Mouse (Mus musculus) thymus, postnatal 10 days (tissue): ENCODE data around the gene D11Wsu47e.
"Not testable (repeated sequence)": the region's sequence is repeated elsewhere in the genome, so short reads cannot be mapped to it uniquely, and the experiment has no call there.

Source experiments
- DNase-seq, 2 experiments: peaks; one replicate each; pipeline ENCODE4 v3.0.0; 2021; ENCODE audit warnings: low spot score in 2 of 2

The D11Wsu47e gene

DNA sequence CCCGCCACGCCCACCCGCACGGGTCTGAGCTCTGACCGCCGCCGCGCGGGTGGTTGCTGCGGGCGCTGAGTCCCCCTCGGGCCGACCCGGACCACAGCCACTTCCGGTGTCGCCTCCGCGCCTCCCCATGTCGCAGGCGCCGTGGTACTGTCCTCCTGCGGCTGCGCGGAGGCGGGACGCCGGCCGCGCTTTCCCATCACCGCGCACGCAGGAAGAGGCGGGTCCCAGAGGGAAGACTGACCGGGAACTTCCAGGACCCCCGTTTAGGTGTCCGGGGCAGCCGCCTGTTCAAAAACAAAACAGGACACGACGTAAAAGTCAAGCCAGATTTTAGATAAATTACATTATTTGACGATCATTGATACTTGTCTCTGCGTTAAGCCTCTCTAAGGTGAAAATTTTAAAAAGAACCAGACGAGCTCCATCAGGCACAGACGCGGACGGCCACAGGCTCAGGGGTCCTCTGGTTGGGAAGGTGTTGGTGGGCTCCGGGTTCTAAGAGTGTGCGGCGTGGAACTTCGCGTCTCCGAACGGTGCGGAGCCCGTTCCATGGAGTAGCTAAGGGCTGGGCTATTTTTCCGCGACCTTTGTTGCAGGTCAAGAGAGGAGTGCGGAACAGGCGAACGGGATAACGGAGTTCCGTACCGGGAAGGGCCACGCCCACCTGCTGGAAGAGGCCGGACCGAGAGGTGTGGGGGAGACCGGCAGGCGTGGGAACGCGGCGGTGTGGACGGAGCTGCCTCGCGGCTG lies at the start of gene D11Wsu47e, which contains the start of gene Fam104a:
Gene D11Wsu47e, plus strand, starts transcription at position 456 of the 750 bp plus-strand sequence.
Gene Fam104a, minus strand, starts transcription at position 199 of the 750 bp plus-strand sequence.
- DNase-seq, result peak; percentile 89 to 91

DNA sequence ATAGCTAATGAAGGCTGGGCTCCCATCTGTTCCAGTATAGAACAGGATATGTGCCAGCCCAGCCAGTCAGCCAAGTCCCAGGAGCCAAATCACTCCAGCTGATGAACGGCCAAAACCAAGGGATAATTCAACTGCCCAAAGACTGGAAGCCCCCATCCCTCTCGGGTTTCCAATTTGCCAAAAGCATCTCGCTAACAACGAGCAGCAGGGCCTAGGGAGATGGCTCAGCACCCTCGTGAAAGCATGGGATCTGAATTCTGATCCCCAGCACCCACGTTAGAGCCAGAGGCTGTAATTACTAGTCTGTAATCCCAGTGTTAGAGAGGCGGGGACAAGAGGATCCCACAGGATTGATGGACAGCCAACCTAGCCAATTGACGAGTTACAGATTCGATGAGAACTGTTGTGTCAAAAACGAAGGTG lies 49.5 kb upstream of the D11Wsu47e start:
- no peak for DNase-seq

DNA sequence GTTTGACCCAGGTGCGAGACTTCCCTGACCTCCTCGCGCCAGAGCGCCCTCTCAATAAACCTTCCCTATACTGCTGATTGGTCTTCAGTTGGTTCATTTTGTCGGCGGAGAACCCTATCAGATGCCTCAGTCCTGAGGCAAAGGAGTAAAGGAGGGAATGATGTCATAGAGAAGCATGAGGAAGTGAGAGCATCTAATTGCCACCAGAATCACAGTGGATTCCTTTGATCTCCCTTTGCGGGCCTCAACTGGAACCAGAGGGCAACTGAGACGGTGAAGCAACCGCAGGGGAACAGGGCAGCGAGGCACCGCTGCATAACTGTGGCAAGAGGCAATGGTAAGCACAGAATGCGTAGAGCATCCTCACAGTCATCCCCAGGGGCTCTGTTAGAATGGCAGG lies 45.5 kb upstream of the D11Wsu47e start:
- DNase-seq, result no peak

DNA sequence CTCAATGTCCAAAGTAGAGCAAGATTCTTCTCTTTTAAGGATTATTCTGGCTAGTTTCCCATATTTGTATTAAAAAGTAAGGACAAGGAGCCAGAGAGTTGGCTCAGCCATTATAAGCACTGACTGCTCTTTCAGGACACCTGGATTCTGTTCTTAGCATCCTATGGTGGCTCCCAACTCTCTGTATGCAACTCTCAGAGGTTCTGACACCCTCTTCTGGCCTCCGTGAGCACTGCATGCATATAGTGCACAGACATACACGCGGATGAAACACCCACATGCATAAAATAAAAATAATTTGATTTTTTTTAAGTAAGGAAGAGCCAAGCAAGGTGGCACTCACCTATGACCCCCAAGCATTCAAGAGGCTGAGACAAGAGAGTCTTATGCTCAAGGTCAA lies 39.0 kb upstream of the D11Wsu47e start:
- no peak for DNase-seq

DNA sequence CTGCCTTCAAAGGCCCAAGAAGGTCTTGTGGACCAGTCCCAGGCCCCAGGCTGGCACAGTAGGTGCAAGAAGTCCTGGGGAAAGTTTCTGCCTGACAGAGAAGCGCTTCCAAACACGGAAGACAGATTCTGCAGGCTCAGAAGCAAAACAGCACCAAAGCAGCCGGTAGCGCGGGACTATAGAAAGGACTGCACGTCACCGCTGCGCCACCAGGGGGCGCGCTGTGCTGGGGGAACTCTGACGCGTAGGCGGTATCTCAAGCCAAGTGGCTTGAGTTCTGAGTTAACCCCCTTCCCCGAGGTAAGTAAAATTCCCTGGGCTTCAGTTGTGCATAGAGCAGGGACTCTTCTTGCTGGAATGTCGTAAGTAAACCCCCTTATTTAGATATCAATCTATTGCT lies 36.1 kb upstream of the D11Wsu47e start:
- DNase-seq, result peak; percentile 67 to 91

DNA sequence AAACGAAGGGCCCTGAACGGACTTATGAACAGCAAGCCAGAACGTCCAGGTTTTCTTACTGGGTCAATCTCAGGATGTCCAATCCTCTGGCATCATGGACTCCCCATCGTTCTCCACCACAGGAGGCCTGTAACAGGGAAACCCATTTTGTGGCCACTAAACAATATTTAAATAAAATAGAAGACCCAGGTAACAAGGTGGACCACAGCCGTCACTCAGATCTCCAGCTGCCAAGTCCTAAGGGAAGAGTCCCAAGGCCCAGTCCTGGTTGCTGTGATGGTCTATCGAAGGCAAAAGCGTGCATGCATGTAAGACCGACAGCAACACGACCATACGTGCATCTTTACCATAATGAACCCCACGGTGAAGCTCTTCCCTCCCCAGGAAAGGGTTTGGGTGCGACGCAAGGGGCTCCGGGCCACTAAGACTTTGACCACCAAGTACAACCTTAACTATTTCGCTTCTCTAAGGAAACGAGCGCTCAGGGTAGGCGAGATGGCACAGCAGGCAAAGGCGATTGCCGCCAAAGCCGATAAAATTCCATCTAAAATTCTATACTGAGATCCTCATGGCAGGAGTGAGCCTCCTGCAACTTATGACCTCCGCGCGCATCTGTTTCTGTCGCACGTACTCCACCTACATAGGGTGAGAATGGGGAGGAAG lies 35.4 kb upstream of the D11Wsu47e start, which contains the start of gene Cog1:
Gene Cog1, plus strand, starts transcription at position 480 of the 663 bp plus-strand sequence.
- peak in 1 of 2 experiments; percentile 8 for DNase-seq

DNA sequence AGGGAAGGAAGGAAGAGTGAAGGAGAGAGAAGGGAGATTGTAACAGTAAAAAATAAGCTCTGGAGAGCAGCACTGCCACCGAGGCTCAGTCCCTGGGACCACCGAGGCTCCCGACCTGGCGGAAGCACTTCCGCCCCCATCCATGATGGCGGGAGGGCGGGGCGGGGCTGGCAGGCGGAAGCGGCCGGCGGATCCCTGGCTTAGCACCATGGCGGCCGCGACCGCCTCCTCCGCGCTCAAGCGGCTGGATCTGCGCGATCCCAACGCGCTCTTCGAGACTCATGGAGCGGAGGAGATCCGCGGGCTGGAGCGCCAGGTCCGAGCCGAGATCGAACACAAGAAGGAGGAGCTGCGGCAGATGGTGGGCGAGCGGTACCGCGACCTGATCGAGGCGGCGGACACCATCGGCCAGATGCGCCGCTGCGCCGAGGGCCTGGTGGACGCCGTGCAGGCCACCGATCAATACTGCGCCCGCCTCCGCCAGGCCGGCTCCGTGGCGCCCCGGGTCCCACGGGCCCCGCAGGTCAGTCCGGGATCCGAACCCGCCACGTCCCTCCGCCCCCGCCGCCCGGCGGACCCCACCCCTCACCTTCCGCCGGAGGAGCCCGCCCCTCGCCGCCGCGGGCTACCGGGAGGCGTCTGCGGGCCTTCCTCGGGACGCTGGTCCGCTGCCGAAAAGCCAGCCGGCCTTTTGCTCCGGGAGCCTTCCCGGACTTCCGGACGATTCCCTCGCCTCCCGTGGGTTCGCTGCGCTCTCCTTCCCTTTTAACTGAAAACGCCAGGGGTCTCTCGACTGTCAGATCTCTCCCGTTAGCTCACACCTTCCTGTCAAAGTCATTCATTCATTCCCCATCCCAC lies 34.6 kb upstream of the D11Wsu47e start, which contains the start of gene Slc39a11:
Gene Slc39a11, minus strand, starts transcription at position 727 of the 858 bp plus-strand sequence.
- peak; percentile 55 to 76 for DNase-seq

DNA sequence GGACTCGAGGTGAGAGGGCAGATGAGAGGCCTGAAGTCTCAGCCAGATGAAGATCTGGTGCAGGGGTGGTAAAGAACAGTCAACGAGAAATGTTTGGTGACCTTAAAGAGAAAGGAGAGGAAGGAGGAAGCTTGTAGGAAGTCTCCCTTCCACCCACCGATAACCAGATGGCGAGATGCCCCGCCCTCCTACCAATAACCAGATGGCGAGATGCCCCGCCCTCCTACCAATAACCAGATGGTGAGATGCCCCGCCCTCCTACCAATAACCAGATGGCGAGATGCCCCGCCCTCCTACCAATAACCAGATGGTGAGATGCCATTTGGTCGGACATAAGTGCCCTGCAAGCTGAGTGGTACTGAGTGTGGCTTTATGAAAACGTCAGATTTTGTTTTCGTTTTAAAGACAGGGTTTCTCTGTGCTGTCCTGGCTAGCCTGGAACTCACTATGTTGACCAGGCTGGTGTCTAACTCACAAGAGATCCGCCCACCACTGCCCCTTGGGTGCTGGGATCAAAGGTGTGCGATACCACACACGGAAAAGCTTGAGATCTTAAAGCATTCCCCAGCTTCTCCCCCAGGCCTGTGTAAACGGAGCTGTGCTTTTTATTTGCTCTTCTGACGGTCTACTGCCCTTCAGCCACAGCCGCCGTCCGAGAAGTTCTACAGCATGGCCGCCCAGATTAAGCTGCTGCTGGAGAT lies 32.9 kb upstream of the D11Wsu47e start:
- no peak for DNase-seq

DNA sequence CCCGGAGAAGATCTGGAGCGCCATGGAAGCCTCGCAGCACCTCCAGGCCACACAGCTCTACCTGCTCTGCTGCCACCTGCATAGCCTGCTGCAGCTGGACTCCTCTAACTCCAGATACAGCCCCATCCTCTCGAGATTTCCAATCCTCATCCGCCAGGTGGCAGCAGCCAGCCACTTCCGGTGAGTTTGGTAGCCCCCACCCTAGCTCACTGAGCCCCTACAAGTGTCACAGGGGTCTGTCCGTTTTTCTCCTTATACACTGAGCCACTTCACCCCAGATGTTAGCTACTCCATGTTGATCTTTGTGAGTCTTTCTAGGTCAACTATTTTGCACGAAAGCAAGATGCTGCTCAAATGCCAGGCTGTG lies 32.3 kb upstream of the D11Wsu47e start:
- peak; percentile 19 to 56 for DNase-seq

DNA sequence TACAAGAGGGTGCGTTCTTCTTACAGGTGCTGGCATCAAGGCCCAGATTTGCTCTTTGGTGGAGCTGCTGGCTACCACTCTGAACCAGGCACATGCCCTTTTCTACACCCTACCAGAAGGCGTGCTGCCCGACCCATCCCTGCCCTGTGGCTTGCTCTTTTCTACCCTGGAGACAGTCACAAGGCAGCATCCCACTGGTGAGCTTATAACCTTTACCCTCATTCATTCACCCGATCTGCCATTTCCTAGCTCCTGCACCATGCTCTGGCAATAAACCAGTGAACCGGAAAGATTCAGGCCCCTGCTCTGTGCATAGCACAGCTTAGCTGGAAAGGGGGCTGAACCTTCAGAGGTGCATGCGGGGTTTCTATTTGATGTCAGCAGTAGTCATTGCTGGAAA lies 31.7 kb upstream of the D11Wsu47e start:
- DNase-seq, result no peak

DNA sequence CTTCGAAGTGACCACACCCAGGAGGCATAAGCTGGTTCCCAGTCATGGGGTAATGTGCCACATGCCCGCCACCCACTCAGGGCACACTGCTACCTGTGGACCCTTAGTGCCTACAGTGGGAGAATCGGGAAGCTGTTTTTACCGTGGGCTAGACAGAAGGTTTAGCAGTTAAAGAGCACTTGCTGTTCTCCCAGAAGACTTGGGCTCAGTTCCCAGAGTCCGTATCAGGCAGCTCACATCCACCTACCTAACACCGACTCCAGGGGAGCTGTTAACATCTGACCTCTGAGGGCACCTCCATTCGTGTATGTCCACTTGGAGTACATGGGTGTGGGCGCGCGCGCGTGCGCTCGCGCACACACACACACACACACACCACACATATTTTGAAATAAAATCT lies 30.1 kb upstream of the D11Wsu47e start:
- no peak for DNase-seq

DNA sequence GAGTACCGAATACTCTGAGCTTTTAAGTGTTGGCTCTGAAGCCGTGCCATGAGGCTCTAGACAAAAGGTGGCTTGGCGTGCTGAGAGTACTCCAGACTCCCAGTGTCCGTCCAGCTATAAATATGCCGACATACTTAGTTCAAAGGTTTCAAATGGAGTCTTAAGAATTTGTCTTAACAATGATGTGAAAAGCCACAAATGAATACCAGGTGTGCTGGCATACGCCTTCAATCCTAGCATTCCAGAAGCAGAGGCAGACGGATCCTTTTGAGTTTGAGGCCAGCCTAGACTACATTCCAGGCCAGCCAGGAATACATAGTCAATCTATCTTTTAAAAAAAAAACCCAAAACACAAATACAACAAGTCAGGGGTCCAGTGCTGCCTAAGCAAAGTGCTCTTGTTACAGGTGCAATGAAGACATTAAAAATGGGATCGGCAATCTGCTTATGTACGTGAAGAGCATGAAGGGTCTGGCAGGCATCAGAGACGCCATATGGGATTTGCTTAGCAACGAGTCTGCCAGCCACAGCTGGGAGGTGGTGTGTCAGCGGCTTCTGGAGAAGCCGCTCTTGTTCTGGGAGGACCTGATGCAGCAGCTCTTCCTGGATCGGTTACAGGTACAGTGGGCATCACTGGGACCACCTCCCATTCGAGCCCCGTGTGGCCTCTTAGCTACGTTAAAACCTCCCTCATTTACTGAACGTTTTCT lies 29.5 kb upstream of the D11Wsu47e start:
- no peak for DNase-seq

DNA sequence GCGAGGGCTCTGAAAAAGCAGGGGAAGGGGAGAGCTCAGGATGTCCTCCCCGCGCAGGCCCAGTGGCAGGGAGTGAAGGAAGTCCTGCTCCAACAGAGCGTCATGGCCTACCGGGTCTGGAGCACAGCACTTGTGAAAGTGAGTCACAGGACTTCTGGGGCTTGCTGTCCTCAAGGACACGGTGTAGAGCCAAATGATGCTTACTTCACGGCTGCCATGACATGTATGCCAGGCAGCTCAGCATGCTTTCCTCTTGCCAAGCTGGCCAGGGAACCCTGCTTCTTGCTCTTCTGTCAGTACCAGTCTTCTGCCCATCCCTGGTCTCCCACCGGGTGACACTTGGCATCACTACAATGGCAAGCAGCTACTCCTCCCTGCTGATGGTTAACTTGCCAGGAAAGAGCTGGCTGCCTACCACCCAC lies 27.7 kb upstream of the D11Wsu47e start:
- no peak for DNase-seq

DNA sequence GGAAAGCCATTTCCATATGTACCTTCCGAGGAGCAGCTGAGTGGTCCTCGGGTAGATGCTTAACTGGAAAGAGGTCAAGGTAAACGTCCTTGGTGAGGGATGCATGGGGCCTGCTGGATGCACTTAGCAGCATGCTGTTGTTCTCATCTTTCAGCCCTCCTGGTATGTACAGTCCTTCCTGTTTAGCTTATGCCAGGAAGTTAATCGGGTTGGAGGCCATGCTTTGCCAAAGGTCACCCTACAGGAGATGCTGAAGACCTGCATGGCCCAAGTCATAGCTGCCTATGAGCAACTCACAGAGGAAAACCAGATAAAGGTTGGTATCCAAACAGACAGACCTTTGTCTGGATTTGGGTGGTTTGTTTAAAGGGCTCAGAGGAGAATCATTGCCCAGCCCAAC lies 27.0 kb upstream of the D11Wsu47e start:
- DNase-seq, result no peak

DNA sequence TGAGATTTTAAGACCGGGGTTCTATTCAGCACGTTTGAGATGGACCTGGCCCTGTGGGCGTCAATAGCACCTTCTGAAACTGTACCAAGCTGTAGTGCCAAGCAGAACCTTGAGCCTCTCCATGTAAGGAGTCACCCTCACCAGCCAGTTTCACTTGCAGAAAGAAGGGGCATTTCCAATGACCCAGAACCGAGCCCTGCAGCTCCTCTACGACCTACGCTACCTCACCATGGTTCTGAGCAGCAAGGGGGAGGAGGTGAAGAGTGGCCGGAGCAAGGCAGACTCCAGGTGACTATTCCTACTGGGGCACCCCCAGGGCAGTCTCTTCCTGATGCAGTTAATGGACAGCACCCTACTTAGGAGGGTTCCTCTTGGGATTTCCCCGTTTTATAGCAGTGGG lies 25.9 kb upstream of the D11Wsu47e start:
- DNase-seq, result no peak

DNA sequence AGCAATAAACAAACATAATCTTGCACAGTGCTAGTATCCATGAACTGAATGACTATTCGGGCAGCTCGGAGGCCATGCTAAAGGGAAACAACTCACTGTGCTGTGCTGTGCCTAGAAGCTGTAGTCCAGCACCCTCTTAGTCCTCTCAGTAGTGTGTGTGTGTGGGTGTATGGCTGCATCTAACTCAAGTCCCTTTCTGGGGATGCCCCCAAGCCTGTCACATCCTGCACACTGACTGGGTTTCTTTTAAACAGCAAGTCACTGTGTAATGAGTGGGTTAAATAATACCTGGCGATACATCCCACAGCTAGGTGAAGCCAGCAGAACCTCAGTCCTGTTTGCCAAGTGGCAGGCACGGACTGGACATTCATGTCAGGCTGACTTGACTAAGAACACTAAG lies 25.4 kb upstream of the D11Wsu47e start:
- DNase-seq, result no peak

DNA sequence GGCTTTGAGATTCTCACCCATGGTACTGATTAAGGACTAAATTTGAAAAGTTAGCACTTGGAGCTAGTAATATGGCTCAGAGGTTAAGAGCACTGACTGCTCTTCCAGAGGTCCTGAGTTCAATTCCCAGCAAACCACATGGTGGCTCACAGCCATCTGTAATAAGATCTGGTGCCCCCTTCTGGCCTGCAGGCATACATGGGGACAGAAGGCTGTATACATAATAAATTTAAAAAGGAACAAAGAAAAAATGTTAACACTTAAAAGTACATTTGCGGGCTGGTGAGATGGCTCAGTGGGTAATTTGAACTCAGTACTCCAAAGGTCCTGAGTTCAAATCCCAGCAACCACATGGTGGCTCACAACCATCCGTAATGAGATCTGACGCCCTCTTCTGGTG lies 24.0 kb upstream of the D11Wsu47e start:
- not testable (repeated sequence) for DNase-seq

DNA sequence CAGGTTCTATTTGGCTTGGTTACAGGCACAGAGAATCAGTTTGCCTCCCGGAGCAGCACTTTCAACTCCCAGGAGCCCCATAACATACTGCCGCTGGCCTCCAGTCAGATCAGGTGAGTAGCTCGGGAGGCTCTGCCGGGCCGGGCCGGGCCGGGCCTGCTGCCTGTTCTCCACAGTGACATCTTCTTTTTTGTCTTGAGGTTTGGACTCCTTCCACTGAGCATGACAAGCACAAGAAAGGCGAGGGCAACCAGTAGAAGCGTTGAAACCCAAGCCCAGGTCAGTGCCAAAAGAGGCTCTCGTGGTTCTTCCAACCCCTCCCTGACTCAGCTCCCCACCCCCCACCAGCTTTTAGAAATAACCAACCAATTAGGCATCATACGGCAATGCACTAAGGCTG lies 23.3 kb upstream of the D11Wsu47e start:
- no peak for DNase-seq

DNA sequence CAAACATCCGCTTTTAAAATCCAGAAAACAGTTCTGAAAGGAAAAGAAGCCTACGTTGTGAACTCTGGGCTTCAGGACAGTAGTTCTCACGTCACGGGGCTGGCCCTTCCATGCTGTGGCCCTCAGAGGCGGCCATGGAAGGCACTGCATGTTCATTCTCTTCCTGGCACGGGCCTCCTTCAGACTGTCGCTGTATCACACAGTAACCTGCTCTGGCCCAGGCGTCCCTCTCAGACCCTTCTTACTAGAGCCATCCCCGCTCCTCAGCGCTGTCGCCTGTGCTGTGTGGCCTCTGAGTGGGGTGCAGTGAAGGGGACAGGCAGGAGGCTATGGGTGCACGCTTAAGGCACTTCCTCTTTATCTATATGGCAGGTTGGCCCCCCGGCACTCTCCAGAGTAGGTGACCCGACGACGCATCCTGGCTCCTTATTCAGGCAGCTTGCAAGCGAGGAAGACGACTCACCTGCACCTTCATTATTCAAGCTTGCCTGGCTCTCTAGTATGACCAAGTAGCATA lies 22.3 kb upstream of the D11Wsu47e start:
- no peak for DNase-seq

DNA sequence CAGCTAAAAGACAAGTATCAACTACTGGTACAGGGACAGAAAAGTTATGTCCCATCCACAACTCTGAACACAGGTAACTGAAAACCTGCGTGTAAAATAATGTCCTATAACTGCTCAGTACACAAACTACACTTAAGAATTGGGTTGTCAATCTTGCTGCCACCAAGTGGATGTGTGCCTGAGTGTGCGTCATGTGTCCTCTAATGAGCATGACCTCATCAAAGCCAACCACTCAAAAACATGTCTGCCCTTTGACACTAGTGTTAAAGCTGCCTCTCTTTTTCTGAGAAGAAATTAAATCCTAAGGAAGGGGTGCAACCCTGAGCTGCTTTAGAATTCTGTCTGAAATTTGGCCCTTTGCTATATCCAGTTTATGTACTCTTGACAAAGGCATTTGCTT lies 19.9 kb upstream of the D11Wsu47e start:
- DNase-seq, result no peak

DNA sequence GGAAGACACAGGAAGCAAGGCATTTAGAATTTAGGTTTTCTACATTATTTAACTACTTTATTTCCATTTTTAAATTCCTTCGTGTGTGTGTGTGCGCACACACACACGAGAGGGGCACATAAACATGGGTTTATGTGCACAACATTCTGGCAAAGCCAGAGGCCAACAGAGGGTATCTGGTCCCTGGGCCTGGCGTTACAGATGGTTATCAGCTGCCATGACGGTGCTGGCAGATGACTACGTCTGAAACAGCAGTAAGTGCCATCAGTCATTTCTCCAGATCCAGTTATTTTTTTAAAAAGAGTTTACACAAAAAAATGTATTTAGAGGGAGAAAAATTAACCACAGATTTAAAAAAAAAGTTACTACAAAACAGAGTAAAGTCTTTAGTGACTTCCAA lies 18.0 kb upstream of the D11Wsu47e start:
- DNase-seq, result no peak
